Mouse (Mus musculus): ENCODE measurements around the gene Ocln. TPM values are rescaled to one million over a fixed set of nuclear protein-coding genes. Genes with fewer than 3 reads are reported as not detected.

The Ocln gene
- polyA plus RNA-seq, 1 experiment from 2014 or later, result 9.4 TPM

- H3K27ac ChIP-seq (ENCODE audit: low read length), result no peak overlapping the region
- H3K4me1 ChIP-seq (ENCODE audit: control insufficient read depth, insufficient read depth, low read length), result peaks cover 8% of the 10 kb centered on the region; the same call in 1 of the 2 replicates
- peak overlapping the region; percentile 99 for H3K4me2 ChIP-seq (ENCODE audit: low read length)
- H3K4me3 ChIP-seq (ENCODE audit: low read depth, low read length), result peak overlapping the region; percentile 79
- H3K9me3 ChIP-seq (replicated peaks; ENCODE audit: control insufficient read depth, low read length, poor library complexity, severe bottlenecking), result no peaks in the 10 kb centered on the region
- peak; percentile 55 for ATAC-seq
- no peaks in the 10 kb centered on the region for H3K36me3 ChIP-seq (ENCODE audit: control insufficient read depth, insufficient read depth, low read length)
- H3K27me3 ChIP-seq (ENCODE audit: control insufficient read depth, insufficient read depth, low read depth, low read length), result peaks cover 35% of the 10 kb centered on the region
- under 1% methylated on average over 41 of the region's 41 CpGs for WGBS
- H3K9ac ChIP-seq (ENCODE audit: low read depth, low read length), result peak overlapping the region; percentile 73
Measured at GRCm38 (mm10) chr13:100551371-100552008, 1.0 kb downstream of the Ocln start.

- Histone ChIP-seq H3K4me3 (ENCODE audit: low read depth, low read length) (no peak overlapping the region), H3K4me2 (ENCODE audit: low read length) (no peak overlapping the region), H3K4me1 (ENCODE audit: control insufficient read depth, insufficient read depth, low read length) (no peaks in the 10 kb centered on the region; the same call in 1 of the 2 replicates), H3K9ac (ENCODE audit: low read depth, low read length) (no peak overlapping the region), H3K27me3 (ENCODE audit: control insufficient read depth, insufficient read depth, low read depth, low read length) (peaks cover 24% of the 10 kb centered on the region), H3K36me3 (ENCODE audit: control insufficient read depth, insufficient read depth, low read length) (no peaks in the 10 kb centered on the region), H3K9me3 (replicated peaks; ENCODE audit: control insufficient read depth, low read length, poor library complexity, severe bottlenecking) (no peaks in the 10 kb centered on the region), H3K27ac (ENCODE audit: low read length) (no peak overlapping the region)
- ATAC-seq, result no peak
- 80% methylated on average over 5 of the region's 5 CpGs for WGBS
Measured at GRCm38 (mm10) chr13:100547269-100547668, 5.2 kb downstream of the Ocln start.

- Histone ChIP-seq H3K9ac (ENCODE audit: low read depth, low read length) (no peak overlapping the region), H3K4me1 (ENCODE audit: control insufficient read depth, insufficient read depth, low read length) (no peaks in the 10 kb centered on the region), H3K4me3 (ENCODE audit: low read depth, low read length) (no peak overlapping the region), H3K27ac (ENCODE audit: low read length) (no peak overlapping the region), H3K27me3 (ENCODE audit: control insufficient read depth, insufficient read depth, low read depth, low read length) (peaks cover 11% of the 10 kb centered on the region), H3K4me2 (ENCODE audit: low read length) (no peak overlapping the region), H3K9me3 (replicated peaks; ENCODE audit: control insufficient read depth, low read length, poor library complexity, severe bottlenecking) (no peaks in the 10 kb centered on the region), H3K36me3 (ENCODE audit: control insufficient read depth, insufficient read depth, low read length) (no peaks in the 10 kb centered on the region)
- WGBS, result 84% methylated on average over 3 of the region's 3 CpGs
- ATAC-seq, result no peak
Measured at GRCm38 (mm10) chr13:100545510-100545909, 7.0 kb downstream of the Ocln start.

- Histone ChIP-seq H3K27me3 (ENCODE audit: control insufficient read depth, insufficient read depth, low read depth, low read length) (no peaks in the 10 kb centered on the region), H3K36me3 (ENCODE audit: control insufficient read depth, insufficient read depth, low read length) (no peaks in the 10 kb centered on the region), H3K4me2 (ENCODE audit: low read length) (no peak overlapping the region), H3K4me3 (ENCODE audit: low read depth, low read length) (no peak overlapping the region), H3K9ac (ENCODE audit: low read depth, low read length) (no peak overlapping the region), H3K4me1 (ENCODE audit: control insufficient read depth, insufficient read depth, low read length) (no peaks in the 10 kb centered on the region), H3K9me3 (replicated peaks; ENCODE audit: control insufficient read depth, low read length, poor library complexity, severe bottlenecking) (no peaks in the 10 kb centered on the region), H3K27ac (ENCODE audit: low read length) (no peak overlapping the region)
- no peak for ATAC-seq
- WGBS, result 78% methylated on average over 4 of the region's 4 CpGs
Measured at GRCm38 (mm10) chr13:100544220-100544662, 8.3 kb downstream of the Ocln start.

- Histone ChIP-seq H3K9me3 (replicated peaks; ENCODE audit: control insufficient read depth, low read length, poor library complexity, severe bottlenecking) (no peaks in the 10 kb centered on the region), H3K4me1 (ENCODE audit: control insufficient read depth, insufficient read depth, low read length) (no peaks in the 10 kb centered on the region), H3K9ac (ENCODE audit: low read depth, low read length) (no peak overlapping the region), H3K4me2 (ENCODE audit: low read length) (no peak overlapping the region), H3K36me3 (ENCODE audit: control insufficient read depth, insufficient read depth, low read length) (no peaks in the 10 kb centered on the region), H3K4me3 (ENCODE audit: low read depth, low read length) (no peak overlapping the region), H3K27ac (ENCODE audit: low read length) (no peak overlapping the region), H3K27me3 (ENCODE audit: control insufficient read depth, insufficient read depth, low read depth, low read length) (no peaks in the 10 kb centered on the region)
- ATAC-seq, result no peak
- WGBS, result 86% methylated on average over 10 of the region's 10 CpGs
Measured at GRCm38 (mm10) chr13:100543011-100543767, 9.3 kb downstream of the Ocln start.

- no peaks in the 10 kb centered on the region for H3K36me3 ChIP-seq (ENCODE audit: control insufficient read depth, insufficient read depth, low read length)
- WGBS, result 88% methylated on average over 3 of the region's 3 CpGs
Measured at GRCm38 (mm10) chr13:100536149-100536548, 16.4 kb downstream of the Ocln start.

GRCm38 (mm10) chr13:100532788-100533365 is 19.6 kb downstream of the Ocln start:
- no peak overlapping the region for H3K4me3 ChIP-seq (ENCODE audit: low read depth, low read length)
- no peak overlapping the region for H3K4me2 ChIP-seq (ENCODE audit: low read length)
- H3K27me3 ChIP-seq (ENCODE audit: control insufficient read depth, insufficient read depth, low read depth, low read length), result no peaks in the 10 kb centered on the region
- no peaks in the 10 kb centered on the region for H3K4me1 ChIP-seq (ENCODE audit: control insufficient read depth, insufficient read depth, low read length)
- ATAC-seq, result no peak
- H3K36me3 ChIP-seq (ENCODE audit: control insufficient read depth, insufficient read depth, low read length), result no peaks in the 10 kb centered on the region
- 80% methylated on average over 6 of the region's 6 CpGs for WGBS
- no peaks in the 10 kb centered on the region for H3K9me3 ChIP-seq (replicated peaks; ENCODE audit: control insufficient read depth, low read length, poor library complexity, severe bottlenecking)
- H3K27ac ChIP-seq (ENCODE audit: low read length), result no peak overlapping the region
- H3K9ac ChIP-seq (ENCODE audit: low read depth, low read length), result no peak overlapping the region

More at GRCm38 (mm10) chr13:100536149-100536548, 16.4 kb downstream of the Ocln start:
- Histone ChIP-seq H3K9me3 (replicated peaks; ENCODE audit: control insufficient read depth, low read length, poor library complexity, severe bottlenecking) (no peaks in the 10 kb centered on the region), H3K27ac (ENCODE audit: low read length) (no peak overlapping the region), H3K4me3 (ENCODE audit: low read depth, low read length) (no peak overlapping the region), H3K4me1 (ENCODE audit: control insufficient read depth, insufficient read depth, low read length) (no peaks in the 10 kb centered on the region), H3K9ac (ENCODE audit: low read depth, low read length) (no peak overlapping the region), H3K4me2 (ENCODE audit: low read length) (no peak overlapping the region), H3K27me3 (ENCODE audit: control insufficient read depth, insufficient read depth, low read depth, low read length) (no peaks in the 10 kb centered on the region)
- no peak for ATAC-seq

GRCm38 (mm10) chr13:100526649-100527038 is 25.9 kb downstream of the Ocln start:
- H3K9me3 ChIP-seq (replicated peaks; ENCODE audit: control insufficient read depth, low read length, poor library complexity, severe bottlenecking), result no peaks in the 10 kb centered on the region
- H3K4me3 ChIP-seq (ENCODE audit: low read depth, low read length), result no peak overlapping the region
- no peak overlapping the region for H3K4me2 ChIP-seq (ENCODE audit: low read length)
- 80% methylated on average over 6 of the region's 6 CpGs for WGBS
- H3K36me3 ChIP-seq (ENCODE audit: control insufficient read depth, insufficient read depth, low read length), result no peaks in the 10 kb centered on the region
- no peaks in the 10 kb centered on the region for H3K27me3 ChIP-seq (ENCODE audit: control insufficient read depth, insufficient read depth, low read depth, low read length)
- no peak overlapping the region for H3K9ac ChIP-seq (ENCODE audit: low read depth, low read length)
- no peaks in the 10 kb centered on the region for H3K4me1 ChIP-seq (ENCODE audit: control insufficient read depth, insufficient read depth, low read length)
- H3K27ac ChIP-seq (ENCODE audit: low read length), result no peak overlapping the region
- ATAC-seq, result no peak
